Mouse (Mus musculus) CH12.LX (cell line): ENCODE measurements around the gene Spib. TPM values are rescaled to one million over a fixed set of nuclear protein-coding genes. Genes with fewer than 3 reads are reported as not detected.

Experiments used
- DNase-seq: peaks from one replicate; pipeline ENCODE4 v3.0.0-alpha.2; 2013; ENCODE audit errors: extremely low read depth
- H3K27ac ChIP-seq: 2 replicates; pipeline ENCODE4 v1.5.1; 2012; ENCODE audit warnings: low read depth, mild to moderate bottlenecking, control low read depth, moderate library complexity; ENCODE audit not compliant: insufficient read depth
- H3K27me3 ChIP-seq: replicated peaks from 2 replicates; pipeline ENCODE3; 2012; ENCODE audit warnings: inconsistent platforms
- H3K36me3 ChIP-seq, 2 experiments: replicated peaks in 1 of 2; 2 replicates each; pipeline versions ENCODE3 to v1.6.1; 2012; ENCODE audit warnings: inconsistent platforms in 1 of 2, low read length in 1 of 2, mild to moderate bottlenecking in 1 of 2, mixed read lengths in 1 of 2, moderate library complexity in 1 of 2; ENCODE audit not compliant: control insufficient read depth in 1 of 2, insufficient read depth in 1 of 2
- H3K4me1 ChIP-seq, 2 experiments: 2 replicates each; pipeline ENCODE4 v1.6.1; 2012; ENCODE audit warnings: inconsistent platforms in 1 of 2, moderate library complexity in 1 of 2; ENCODE audit not compliant: insufficient read depth in 2 of 2, control insufficient read depth in 1 of 2
- H3K4me2 ChIP-seq: 2 replicates; pipeline ENCODE4 v1.6.1; 2012; ENCODE audit warnings: low read depth, mild to moderate bottlenecking, control low read depth; ENCODE audit not compliant: poor library complexity, insufficient read depth, severe bottlenecking
- H3K4me3 ChIP-seq, 3 experiments: fragments of 150-350 bp in 1 of 3; sonication (generic) in 1 of 3; replicated peaks in 1 of 3; 2 replicates each; pipeline versions ENCODE3 to v1.5.1; 2011 to 2012; ENCODE audit warnings: low read depth in 2 of 3, low read length in 2 of 3, mild to moderate bottlenecking in 2 of 3, moderate library complexity in 2 of 3, control low read depth in 1 of 3, improper control_type of control experiment in 1 of 3, inconsistent platforms in 1 of 3, mixed read lengths in 1 of 3; ENCODE audit not compliant: poor library complexity in 1 of 3
- H3K79me2 ChIP-seq: replicated peaks from 2 replicates; pipeline ENCODE4 v1.6.1; 2012; ENCODE audit warnings: mild to moderate bottlenecking, moderate library complexity; ENCODE audit not compliant: control insufficient read depth, poor library complexity, insufficient read depth, severe bottlenecking; ENCODE audit errors: extremely low read depth
- H3K9ac ChIP-seq: 2 replicates; pipeline ENCODE4 v1.6.1; 2012; ENCODE audit warnings: low read depth, mild to moderate bottlenecking, control low read depth, moderate library complexity; ENCODE audit not compliant: insufficient read depth
- H3K9me3 ChIP-seq: replicated peaks from 2 replicates; pipeline ENCODE3; 2012; ENCODE audit warnings: low read length, inconsistent platforms, mixed read lengths
- CHD1 ChIP-seq: IDR thresholded peaks from 2 replicates; pipeline ENCODE4 v1.6.1; 2012; ENCODE audit warnings: low read depth, low read length, improper control_type of control experiment, inconsistent platforms
- HCFC1 ChIP-seq: IDR thresholded peaks from 2 replicates; pipeline ENCODE4 v1.6.1; 2012; ENCODE audit warnings: low read depth, mild to moderate bottlenecking, inconsistent platforms, low read length, improper control_type of control experiment
- KAT2A ChIP-seq: IDR thresholded peaks from 2 replicates; pipeline ENCODE4 v1.6.1; 2012; ENCODE audit warnings: low read length, improper control_type of control experiment, inconsistent platforms; ENCODE audit not compliant: insufficient replicate concordance
- MAFK ChIP-seq: IDR thresholded peaks from 2 replicates; pipeline ENCODE4 v1.6.1; 2011; ENCODE audit warnings: low read length, improper control_type of control experiment; ENCODE audit not compliant: insufficient replicate concordance
- MAZ ChIP-seq: IDR thresholded peaks from 2 replicates; pipeline ENCODE4 v1.6.1; 2012; ENCODE audit warnings: low read depth, mild to moderate bottlenecking, inconsistent platforms, low read length, improper control_type of control experiment, moderate library complexity
- MXI1 ChIP-seq: IDR thresholded peaks from 2 replicates; pipeline ENCODE4 v1.6.1; 2011; ENCODE audit warnings: mild to moderate bottlenecking, low read depth, low read length, improper control_type of control experiment
- POLR2A ChIP-seq: IDR thresholded peaks from 2 replicates; pipeline ENCODE4 v1.6.1; 2011; ENCODE audit warnings: low read depth, mild to moderate bottlenecking, improper control_type of control experiment, low read length
- RAD21 ChIP-seq: IDR thresholded peaks from 2 replicates; pipeline ENCODE4 v1.6.1; 2011; ENCODE audit warnings: low read depth, mild to moderate bottlenecking, low read length, improper control_type of control experiment, moderate library complexity
- SMC3 ChIP-seq: IDR thresholded peaks from 2 replicates; pipeline ENCODE4 v1.6.1; 2011; ENCODE audit warnings: low read depth, low read length, improper control_type of control experiment
- TCF12 ChIP-seq: IDR thresholded peaks from 2 replicates; pipeline ENCODE4 v1.6.1; 2014; ENCODE audit warnings: low read depth, mild to moderate bottlenecking, inconsistent platforms, low read length, improper control_type of control experiment
- UBTF ChIP-seq: IDR thresholded peaks from 2 replicates; pipeline ENCODE4 v1.6.1; 2012; ENCODE audit warnings: low read depth, mild to moderate bottlenecking, inconsistent platforms, low read length, improper control_type of control experiment, moderate library complexity
- ZC3H11A ChIP-seq: IDR thresholded peaks from 2 replicates; pipeline ENCODE4 v1.6.1; 2012; ENCODE audit warnings: low read depth, mild to moderate bottlenecking, inconsistent platforms, low read length, improper control_type of control experiment
- ZKSCAN1 ChIP-seq: IDR thresholded peaks from 2 replicates; pipeline ENCODE4 v1.6.1; 2012; ENCODE audit warnings: low read depth, inconsistent platforms, low read length, improper control_type of control experiment, borderline replicate concordance
- ZMIZ1 ChIP-seq: IDR thresholded peaks from 2 replicates; pipeline ENCODE4 v1.6.1; 2012; ENCODE audit warnings: low read depth, mild to moderate bottlenecking, inconsistent platforms, low read length, improper control_type of control experiment
- dilution Hi-C: fragments of 300-500 bp; cut with MboI; formaldehyde crosslinking; loops from 2 replicates; pipeline ENCODE4 v1.14.3; 2020; ENCODE audit warnings: low sequenced_read_pairs; ENCODE audit not compliant: extremely low pct_unique_long_range_greater_than_20kb, extremely low pct_ligation_motif_present
- in situ Hi-C: fragments of 300-500 bp; cut with MboI; formaldehyde crosslinking; loops from 3 replicates; pipeline ENCODE4 v1.14.3; 2019; ENCODE audit warnings: low sequenced_read_pairs, low pct_ligation_motif_present, low pct_unique_long_range_greater_than_20kb, mixed read lengths
- polyA plus RNA-seq: library from polyadenylated mRNA; unstranded; fragments of >175 nt; gene quantifications from 2 replicates; pipeline ENCODE4 v1.2.1, GENCODE M21; 2012; ENCODE audit warnings: low read depth; ENCODE audit not compliant: insufficient read length
- total RNA-seq, 2 experiments: library from RNA; depleted of rRNA; stranded (reverse); fragments of 300-350 nt in 1 of 2; fragments of >200 nt in 1 of 2; gene quantifications; 2 replicates each; pipeline ENCODE4 v1.2.3; 2012 to 2014

Spib gene
- total and polyA plus RNA-seq, 3 experiments: 194 to 336 (median 200) TPM

DNA sequence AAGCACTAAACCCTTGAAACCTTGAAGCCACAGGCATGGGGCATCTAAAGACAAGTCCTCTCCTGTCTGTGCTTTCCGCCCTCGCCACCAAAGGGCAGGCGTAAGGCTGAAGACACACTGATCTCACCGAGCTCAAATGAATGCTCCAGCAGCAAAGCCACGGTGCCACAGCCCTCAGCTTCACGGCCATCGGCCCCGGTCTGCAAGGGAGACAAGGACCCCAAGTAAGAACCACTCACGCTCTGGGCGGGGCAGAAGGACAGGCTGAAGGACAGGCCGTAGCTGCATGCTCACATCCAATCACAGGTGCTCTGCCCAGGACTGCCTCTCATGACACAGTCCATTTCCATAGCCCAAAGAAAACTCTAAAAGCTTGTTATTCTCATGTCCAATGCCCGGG lies 37.2 kb downstream of the Spib start:
- H3K4me1 ChIP-seq: peaks cover 4 to 21% of the 10 kb centered on the region in 2 experiments; a peak in 3 of 4 replicates
- TF ChIP-seq RAD21 (no peak), MAZ (no peak), KAT2A (no peak), ZMIZ1 (no peak), MAFK (no peak), CHD1 (no peak), SMC3 (no peak)
- H3K27ac ChIP-seq: no peak overlapping the region
- peaks cover 8% of the 10 kb centered on the region; the same call in 1 of the 2 replicates for H3K79me2 ChIP-seq
- no peak for DNase-seq
- H3K9ac ChIP-seq: no peak overlapping the region
- no peaks in the 10 kb centered on the region for H3K9me3 ChIP-seq
- H3K36me3 ChIP-seq: peaks cover 29 to 50% of the 10 kb centered on the region in 2 experiments
- no peak overlapping the region for H3K4me2 ChIP-seq
- no peak overlapping the region for H3K4me3 ChIP-seq
- H3K27me3 ChIP-seq: no peaks in the 10 kb centered on the region
- in situ Hi-C loops: loop anchor here (10.0 kb wide), 1 partner anchor 230 kb away; the partner anchor contains the start of gene Gm15517
- dilution Hi-C loops: no loop called here

GRCm38 (mm10) chr7:44492166-44492826 lies 39.6 kb downstream of the Spib start:
- H3K4me3 ChIP-seq: no peak overlapping the region
- no peak for TF ChIP-seq TCF12
- TF ChIP-seq HCFC1: no peak
- TF ChIP-seq MXI1: no peak
- TF ChIP-seq SMC3: no peak
- no peak for TF ChIP-seq POLR2A
- no peak for TF ChIP-seq ZC3H11A
- no peak for TF ChIP-seq UBTF
- TF ChIP-seq ZKSCAN1: no peak
- H3K4me2 ChIP-seq: no peak overlapping the region
- dilution Hi-C loops: no loop called here
- no peak for DNase-seq
- H3K4me1 ChIP-seq: peaks cover under 1 to 15% of the 10 kb centered on the region in 2 experiments; a peak in 3 of 4 replicates
- no peak overlapping the region for H3K27ac ChIP-seq
- H3K9me3 ChIP-seq: no peaks in the 10 kb centered on the region
- peaks cover 32 to 70% of the 10 kb centered on the region in 2 experiments for H3K36me3 ChIP-seq
- H3K9ac ChIP-seq: no peak overlapping the region
- peaks cover 8% of the 10 kb centered on the region; the same call in 1 of the 2 replicates for H3K79me2 ChIP-seq
- no peaks in the 10 kb centered on the region for H3K27me3 ChIP-seq
- in situ Hi-C loops: loop anchor here (10.0 kb wide), 1 partner anchor 227 kb away; the partner anchor contains the start of gene Gm15517
